Mouse (Mus musculus) lung, adult 2 months (tissue): Measurements from ENCODE around the gene Casq1.

Experiments used
- CTCF ChIP-seq: fragments of 200-500 bp; IDR thresholded peaks from 2 replicates; pipeline ENCODE4 v1.5.1; 2011; ENCODE audit warnings: mild to moderate bottlenecking, low read length, control low read depth; ENCODE audit not compliant: insufficient read depth
- POLR2A ChIP-seq: fragments of 200-500 bp; IDR thresholded peaks from 2 replicates; pipeline ENCODE4 v1.6.1; 2011; ENCODE audit warnings: low read depth, mild to moderate bottlenecking, control low read depth, low read length, borderline replicate concordance; ENCODE audit errors: extremely low read depth

GRCm38 (mm10) chr1:172194435-172194834, 25.2 kb downstream of the Casq1 start:
- TF ChIP-seq CTCF (no peak), POLR2A (no peak)
